Mouse (Mus musculus): ENCODE measurements at regions not wholly inside any gene's neighbourhood (a gene's known extent, or its start where the extent isn't known, plus 50 kb on each side); places are given as distances from the start of the nearest gene placed in this dataset.

DNA sequence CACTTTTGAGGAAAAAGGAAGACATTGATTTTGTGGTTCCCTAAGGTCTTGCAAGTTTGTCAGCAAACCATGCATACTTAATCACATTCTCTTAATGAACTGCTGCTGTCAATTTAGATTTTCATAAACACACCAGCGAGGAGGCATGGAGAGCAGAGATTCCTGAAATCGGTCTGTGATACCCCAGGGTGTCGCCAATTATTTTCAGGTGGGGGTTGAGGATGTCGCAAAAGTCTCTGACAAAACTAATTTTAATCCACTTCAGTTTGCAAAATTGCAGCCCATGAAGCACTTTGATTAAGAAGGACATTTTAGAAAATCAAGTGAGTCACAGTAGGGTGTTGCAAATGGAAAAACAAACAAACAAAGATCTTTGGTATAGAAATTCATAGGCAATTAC lies 454.3 kb downstream of the Cdh11 start:
- Histone ChIP-seq H3K4me1 (replicated peaks; ENCODE audit: control insufficient read depth, insufficient read depth, low read length) (no peaks in the 10 kb centered on the region), H3K4me2 (ENCODE audit: low read depth, low read length) (no peak overlapping the region), H3K27ac (ENCODE audit: low read length) (no peak overlapping the region), H3K36me3 (ENCODE audit: control insufficient read depth, insufficient read depth, low read length) (no peaks in the 10 kb centered on the region), H3K9me3 (ENCODE audit: control insufficient read depth, low read length) (no peaks in the 10 kb centered on the region), H3K4me3 (ENCODE audit: low read length) (no peak overlapping the region), H3K9ac (ENCODE audit: low read length) (no peak overlapping the region), H3K27me3 (ENCODE audit: control insufficient read depth, insufficient read depth, low read depth, low read length) (no peaks in the 10 kb centered on the region)
- ATAC-seq (ENCODE audit: low read depth): no peak
- WGBS: 78% methylated on average over 4 of the region's 4 CpGs

DNA sequence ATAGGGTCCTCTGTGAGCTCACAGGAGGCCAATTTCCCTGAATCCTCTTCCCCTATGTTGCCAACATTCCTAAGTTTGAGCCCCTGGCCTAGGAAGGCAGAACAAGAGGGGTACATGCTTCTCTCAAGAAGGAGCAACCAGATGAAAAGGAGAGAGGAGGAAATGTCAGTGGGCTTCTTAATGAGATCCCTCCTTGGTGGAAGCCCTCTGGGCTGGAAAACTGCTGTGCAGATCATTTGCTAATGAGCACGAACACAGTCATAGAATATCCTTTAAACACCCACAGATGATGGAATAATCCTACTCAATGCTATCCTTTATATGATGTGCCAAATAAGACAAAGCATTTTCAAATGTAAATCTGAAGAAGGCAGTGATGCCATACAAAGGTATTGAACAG lies 455.5 kb downstream of the Cdh11 start:
- Histone ChIP-seq H3K4me1 (replicated peaks; ENCODE audit: control insufficient read depth, insufficient read depth, low read length) (no peaks in the 10 kb centered on the region), H3K9me3 (ENCODE audit: control insufficient read depth, low read length) (no peaks in the 10 kb centered on the region), H3K27ac (ENCODE audit: low read length) (no peak overlapping the region), H3K36me3 (ENCODE audit: control insufficient read depth, insufficient read depth, low read length) (no peaks in the 10 kb centered on the region), H3K27me3 (ENCODE audit: control insufficient read depth, insufficient read depth, low read depth, low read length) (no peaks in the 10 kb centered on the region), H3K4me3 (ENCODE audit: low read length) (no peak overlapping the region), H3K4me2 (ENCODE audit: low read depth, low read length) (no peak overlapping the region), H3K9ac (ENCODE audit: low read length) (no peak overlapping the region)
- WGBS: 69% methylated on average over 1 of the region's 1 CpGs
- no peak for ATAC-seq (ENCODE audit: low read depth)

All from lung, embryonic 16.5 days (tissue).